In genomic region chr6:136803739-136804633, GRCm38 (mm10) we compare ENCODE assay signal across 8 mouse cellular contexts. TPM values are rescaled to one million over a fixed set of nuclear protein-coding genes. Genes with fewer than 3 reads are reported as not detected.
A peak's percentile ranks its signal among the peaks of the same experiment; 100 is the strongest.
DNase-seq lines count a peak whose midpoint lies in the region; ATAC-seq lines count a peak whose summit lies in the region.

Gene Hist4h4 (minus strand): TSS chr6:136804415.

- H3K9me3 ChIP-seq in hindbrain, embryonic 15.5 days = no peaks in the 10 kb centered on the region

- DNase-seq in R1 (ENCODE audit: low read depth, low spot score) = peak; percentile 97
- DNase-seq in cerebellum, postnatal 25 days = peak; percentile 96 to 98
- DNase-seq in frontal cortex, postnatal 25 days (ENCODE audit: low spot score in 2 of 2) = peak; percentile 97 to 99
- peak; percentile 95 for DNase-seq in left cerebral cortex, adult 18-20 months (ENCODE audit: low spot score in 2 of 2)
- peak; percentile 94 for DNase-seq in right cerebral cortex, adult 18-20 months
- peak; percentile 94 for DNase-seq in urinary bladder, postnatal 10 days (ENCODE audit: low spot score)

- peak within 1 kb of the TSS; percentile 100 for H3K27ac ChIP-seq in hindbrain, embryonic 15.5 days (replicated peaks)
- peak within 1 kb of the TSS; percentile 92 for H3K27ac ChIP-seq in macrophage

- H3K4me2 ChIP-seq in hindbrain, embryonic 15.5 days = peak within 1 kb of the TSS; percentile 75

- no peaks in the 10 kb centered on the region for H3K36me3 ChIP-seq in hindbrain, embryonic 15.5 days
- no peaks in the 10 kb centered on the region for H3K36me3 ChIP-seq in macrophage (ENCODE audit: inconsistent target)

- peak within 1 kb of the TSS; percentile 93 for H3K9ac ChIP-seq in hindbrain, embryonic 15.5 days

- peak within 1 kb of the TSS; percentile 77 for H3K4me3 ChIP-seq in hindbrain, embryonic 15.5 days
- peak within 1 kb of the TSS; percentile 43 for H3K4me3 ChIP-seq in macrophage (ENCODE audit: inconsistent target)

- under 1% methylated on average over 50 of the region's 50 CpGs for WGBS in hindbrain, embryonic 15.5 days
- under 1% methylated on average over 48 of the region's 50 CpGs for WGBS in macrophage (ENCODE audit: missing documents)

- ATAC-seq in hindbrain, embryonic 15.5 days (ENCODE audit: low FRiP score, low read depth) = peak; percentile 76

- no peaks in the 10 kb centered on the region for H3K27me3 ChIP-seq in hindbrain, embryonic 15.5 days

- H3K79me2 ChIP-seq in macrophage (ENCODE audit: inconsistent target) = peaks cover 7% of the 10 kb centered on the region

- H3K4me1 ChIP-seq in hindbrain, embryonic 15.5 days (replicated peaks) = peaks cover 27% of the 10 kb centered on the region

RNA-seq across cellular contexts. Expression of gene Hist4h4, which starts in this region (rescaled TPM):
- polyA plus RNA-seq in hindbrain, embryonic 15.5 days (2015; fragmentation: Nextera tagmentation; extraction: Ambion mirVana) = 0.43 and 0.52 TPM in 2 replicates
- total RNA-seq in left cerebral cortex, adult 18-20 months (2021) = 10 to 100 TPM; 11.3 to 13.2 TPM
- total RNA-seq in macrophage (2018; cell fraction: chromatin; rRNA removed) = 1 to 10 TPM in 19 of 26 experiments, under 1 TPM in 7; 0.62 to 9.7 (median 1.5) TPM
- 1 to 10 TPM in 10 of 26 experiments, under 1 TPM in 16; 0.29 to 4.0 (median 0.75) TPM for total RNA-seq in macrophage (2018; cell fraction: cytosol; rRNA removed)
- total RNA-seq in macrophage (2018; cell fraction: nucleus; rRNA removed) = 10 to 100 TPM in 2 of 26 experiments, 1 to 10 TPM in 14, under 1 TPM in 10; 0.44 to 12.4 (median 1.5) TPM
- 0.07 TPM in 1 of 3 replicates, not detected in the others for polyA plus RNA-seq in macrophage (2018)

Comparison
In these comparisons a context has a peak if more than half of its experiments do, and no peak if none do; other contexts are left out.
1. Peak in every context shown above with its lines: DNase-seq, ATAC-seq, H3K4me3 ChIP-seq and H3K27ac ChIP-seq.
2. Peak in ATAC-seq, H3K4me3 ChIP-seq, H3K27ac ChIP-seq, H3K9ac ChIP-seq and H3K4me2 ChIP-seq in hindbrain, embryonic 15.5 days; RNA of the gene not detected or under 1 TPM.